Comparison of ENCODE assay signal across 9 mouse cellular contexts in the genomic region with DNA sequence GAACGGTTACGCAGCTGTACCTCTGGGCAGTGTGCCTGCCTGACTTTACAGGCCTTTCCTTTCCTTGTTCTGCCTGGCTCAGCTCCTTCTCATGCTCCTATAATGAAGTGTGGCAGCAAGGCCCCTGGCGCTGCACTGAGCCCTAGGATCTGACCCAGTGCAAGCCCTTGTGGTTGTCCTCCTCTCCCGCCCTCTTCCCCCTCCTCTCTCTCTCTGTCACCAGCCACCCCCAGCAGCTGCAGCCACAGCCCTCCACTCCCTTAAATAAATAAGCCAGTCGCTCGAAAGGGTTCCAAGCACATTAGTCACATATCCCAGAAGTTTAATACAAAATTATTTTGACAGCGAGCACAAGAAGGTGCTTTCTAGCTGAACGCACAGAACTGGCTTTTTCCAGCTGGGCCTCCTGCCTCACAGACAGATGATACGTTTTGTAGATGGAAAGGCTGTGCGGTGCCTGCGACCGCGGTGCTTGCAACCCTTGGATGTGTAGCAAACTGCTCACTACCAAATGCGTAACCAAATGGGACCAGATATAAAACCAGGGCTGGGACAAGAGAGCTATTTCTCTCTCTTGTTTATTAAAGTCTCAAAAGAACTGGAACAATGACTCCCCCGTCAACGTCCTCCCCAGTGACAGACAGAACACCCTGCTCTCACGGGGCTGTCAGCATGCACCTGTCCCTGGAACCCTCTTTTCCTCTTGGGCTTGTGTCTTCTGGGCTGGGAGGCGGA.
DNase-seq lines count a peak whose midpoint lies in the region; ATAC-seq lines count a peak whose summit lies in the region.
"Had no signal": no experiment of that assay in that cellular context is flagged by ENCODE, and none has a peak within 500 bp of the region (broad histone marks: within the 10 kb centered on the region; RNA-seq: fewer than 3 reads in every experiment).

No protein-coding gene starts in this region.

- ATAC-seq in liver, embryonic 12.5 days = no peak
- no peak for ATAC-seq in liver, embryonic 11.5 days (replicated peaks; ENCODE audit: low FRiP score)
- ATAC-seq in forebrain, embryonic 15.5 days (replicated peaks) = peak; percentile 70
- ATAC-seq in hindbrain, embryonic 13.5 days (ENCODE audit: low FRiP score) = peak; percentile 63
- ATAC-seq in erythroid progenitor cell, adult 5-6 weeks (replicated peaks; ENCODE audit: low FRiP score, poor library complexity, severe bottlenecking) = no peak

- no peak for DNase-seq in liver, embryonic 11.5 days (ENCODE audit: low spot score)
- DNase-seq in lung, postnatal 4 days = peak; percentile 74 to 92
- no peak for DNase-seq in cerebellum, adult 11-12 months
- DNase-seq in frontal cortex, postnatal 10 days (ENCODE audit: low spot score in 2 of 2) = no peak
- DNase-seq: liver, embryonic 13.5 days had no signal

- H3K9me3 ChIP-seq in liver, embryonic 12.5 days (replicated peaks) = no peaks in the 10 kb centered on the region
- H3K9me3 ChIP-seq in liver, embryonic 11.5 days (ENCODE audit: control insufficient read depth, low read length) = no peaks in the 10 kb centered on the region
- no peaks in the 10 kb centered on the region for H3K9me3 ChIP-seq in forebrain, embryonic 15.5 days
- H3K9me3 ChIP-seq in hindbrain, embryonic 13.5 days = no peaks in the 10 kb centered on the region
- H3K9me3 ChIP-seq: liver, embryonic 13.5 days had no signal

- peaks cover 14% of the 10 kb centered on the region for H3K4me1 ChIP-seq in liver, embryonic 12.5 days
- H3K4me1 ChIP-seq in liver, embryonic 11.5 days (replicated peaks; ENCODE audit: control insufficient read depth, insufficient read depth, low read length) = peaks cover 8% of the 10 kb centered on the region
- H3K4me1 ChIP-seq in forebrain, embryonic 15.5 days = peaks cover 31% of the 10 kb centered on the region
- peaks cover 46% of the 10 kb centered on the region for H3K4me1 ChIP-seq in hindbrain, embryonic 13.5 days (replicated peaks)

- H3K9ac ChIP-seq in liver, embryonic 12.5 days = no peak overlapping the region
- H3K9ac ChIP-seq in liver, embryonic 11.5 days (ENCODE audit: low read depth, low read length) = no peak overlapping the region
- no peak overlapping the region for H3K9ac ChIP-seq in forebrain, embryonic 15.5 days (replicated peaks)
- peak overlapping the region; percentile 31; the same call in 1 of the 2 replicates for H3K9ac ChIP-seq in hindbrain, embryonic 13.5 days
- H3K9ac ChIP-seq: liver, embryonic 13.5 days had no signal

- 62% methylated on average over 18 of the region's 18 CpGs for WGBS in liver, embryonic 12.5 days (ENCODE audit: insufficient replicate concordance)
- 65% methylated on average over 18 of the region's 18 CpGs for WGBS in liver, embryonic 11.5 days
- 37% methylated on average over 18 of the region's 18 CpGs for WGBS in forebrain, embryonic 15.5 days
- whole genome bisulfite sequencing in hindbrain, embryonic 13.5 days = 38% methylated on average over 18 of the region's 18 CpGs

- H3K4me2 ChIP-seq in liver, embryonic 12.5 days = no peak overlapping the region
- H3K4me2 ChIP-seq in liver, embryonic 11.5 days = no peak overlapping the region
- H3K4me2 ChIP-seq in forebrain, embryonic 15.5 days (replicated peaks) = no peak overlapping the region
- H3K4me2 ChIP-seq in hindbrain, embryonic 13.5 days = no peak overlapping the region
- H3K4me2 ChIP-seq: liver, embryonic 13.5 days had no signal

- no peaks in the 10 kb centered on the region for H3K27me3 ChIP-seq in liver, embryonic 12.5 days (replicated peaks)
- H3K27me3 ChIP-seq in liver, embryonic 11.5 days (replicated peaks; ENCODE audit: control insufficient read depth, insufficient read depth, low read length) = no peaks in the 10 kb centered on the region
- no peaks in the 10 kb centered on the region for H3K27me3 ChIP-seq in forebrain, embryonic 15.5 days
- no peaks in the 10 kb centered on the region for H3K27me3 ChIP-seq in hindbrain, embryonic 13.5 days
- H3K27me3 ChIP-seq: liver, embryonic 13.5 days had no signal

- H3K4me3 ChIP-seq in liver, embryonic 12.5 days = no peak overlapping the region
- no peak overlapping the region for H3K4me3 ChIP-seq in liver, embryonic 11.5 days (ENCODE audit: low read depth, low read length)
- H3K4me3 ChIP-seq in forebrain, embryonic 15.5 days = no peak overlapping the region
- no peak overlapping the region for H3K4me3 ChIP-seq in hindbrain, embryonic 13.5 days
- H3K4me3 ChIP-seq: liver, embryonic 13.5 days had no signal

- H3K36me3 ChIP-seq in liver, embryonic 12.5 days = no peaks in the 10 kb centered on the region
- H3K36me3 ChIP-seq in liver, embryonic 11.5 days (ENCODE audit: control insufficient read depth, insufficient read depth, low read length) = no peaks in the 10 kb centered on the region
- no peaks in the 10 kb centered on the region for H3K36me3 ChIP-seq in forebrain, embryonic 15.5 days
- H3K36me3 ChIP-seq in hindbrain, embryonic 13.5 days = no peaks in the 10 kb centered on the region
- H3K36me3 ChIP-seq: liver, embryonic 13.5 days had no signal

- H3K27ac ChIP-seq in liver, embryonic 12.5 days = peak overlapping the region; percentile 40; the same call in 1 of the 2 replicates
- no peak overlapping the region for H3K27ac ChIP-seq in liver, embryonic 11.5 days (ENCODE audit: low read depth, low read length)
- peak overlapping the region; percentile 55 for H3K27ac ChIP-seq in forebrain, embryonic 15.5 days (replicated peaks)
- H3K27ac ChIP-seq in hindbrain, embryonic 13.5 days = peak overlapping the region; percentile 14; the same call in 1 of the 2 replicates
- H3K27ac ChIP-seq: liver, embryonic 13.5 days had no signal

Comparison
In these comparisons a context has a peak if more than half of its experiments do, and no peak if none do; other contexts are left out.
1. ATAC-seq: peak in forebrain, embryonic 15.5 days (single experiment) and hindbrain, embryonic 13.5 days (single experiment); none in liver, embryonic 12.5 days (single experiment), liver, embryonic 11.5 days (single experiment) and erythroid progenitor cell, adult 5-6 weeks (single experiment).
2. DNase-seq: peak in lung, postnatal 4 days (2 of 2); none in liver, embryonic 11.5 days (single experiment), cerebellum, adult 11-12 months (single experiment) and frontal cortex, postnatal 10 days (0 of 2).